Mouse (Mus musculus): Measurements from ENCODE around the gene Mcmbp.

DNA sequence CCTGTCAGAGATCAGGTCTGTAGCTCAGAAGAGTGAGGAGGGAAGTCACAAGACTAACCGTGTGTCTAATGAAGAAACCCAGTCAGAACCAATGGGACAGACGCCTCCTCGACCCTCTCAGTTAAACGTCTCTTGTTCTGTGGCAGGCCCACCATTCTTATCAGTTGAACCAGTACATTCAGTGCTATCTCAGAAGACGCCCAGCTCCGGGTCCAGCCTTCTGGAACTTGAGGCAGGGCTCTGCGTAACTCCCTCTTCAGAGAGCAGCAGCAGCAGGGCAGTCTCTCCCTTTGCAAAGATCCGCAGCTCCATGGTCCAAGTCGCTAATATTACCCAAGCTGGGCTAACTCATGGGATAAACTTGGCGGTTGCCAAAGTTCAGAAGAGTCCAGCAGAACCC lies 45.4 kb downstream of the Mcmbp start:
- TF ChIP-seq CTCF (IDR thresholded peaks at IDR 0.05; ENCODE audit: extremely low read depth, insufficient read length, insufficient replicate concordance, low read depth, low read length) (no peak), POLR2A (IDR thresholded peaks at IDR 0.05; ENCODE audit: low read depth, low read length) (no peak)
